Mouse (Mus musculus): ENCODE results near the gene Mttp. TPM values are rescaled to one million over a fixed set of nuclear protein-coding genes. Genes with fewer than 3 reads are reported as not detected.

Mttp gene
- polyA plus RNA-seq, 1 experiment from 2014 or later: 45.0 TPM

GRCm38 (mm10) chr3:138129110-138129509 lies 15.7 kb downstream of the Mttp start:
- ATAC-seq (replicated peaks; ENCODE audit: low FRiP score): no peak
- H3K27ac ChIP-seq (ENCODE audit: low read depth, low read length): no peak overlapping the region
- 77% methylated on average over 6 of the region's 6 CpGs for WGBS

GRCm38 (mm10) chr3:138123842-138124241 lies 20.9 kb downstream of the Mttp start:
- DNase-seq (ENCODE audit: low spot score) (no peak), ATAC-seq (replicated peaks; ENCODE audit: low FRiP score) (no peak)
- H3K27ac ChIP-seq (ENCODE audit: low read depth, low read length): no peak overlapping the region
- no peak overlapping the region for H3K4me3 ChIP-seq (ENCODE audit: low read depth, low read length)
- no peaks in the 10 kb centered on the region for H3K27me3 ChIP-seq (replicated peaks; ENCODE audit: control insufficient read depth, insufficient read depth, low read length)
- H3K4me2 ChIP-seq: no peak overlapping the region
- 83% methylated on average over 10 of the region's 10 CpGs for WGBS
- H3K36me3 ChIP-seq (ENCODE audit: control insufficient read depth, insufficient read depth, low read length): no peaks in the 10 kb centered on the region; the same call in 1 of the 2 replicates
- H3K4me1 ChIP-seq (replicated peaks; ENCODE audit: control insufficient read depth, insufficient read depth, low read length): peaks cover 3% of the 10 kb centered on the region
- H3K9ac ChIP-seq (ENCODE audit: low read depth, low read length): no peak overlapping the region
- no peaks in the 10 kb centered on the region for H3K9me3 ChIP-seq (ENCODE audit: control insufficient read depth, low read length)

More at GRCm38 (mm10) chr3:138129110-138129509, 15.7 kb downstream of the Mttp start:
- H3K4me3 ChIP-seq (ENCODE audit: low read depth, low read length): no peak overlapping the region
- no peak for DNase-seq (ENCODE audit: low spot score)
- no peaks in the 10 kb centered on the region for H3K36me3 ChIP-seq (ENCODE audit: control insufficient read depth, insufficient read depth, low read length)
- peak overlapping the region; percentile 32; the same call in 1 of the 2 replicates for H3K4me2 ChIP-seq
- no peaks in the 10 kb centered on the region for H3K9me3 ChIP-seq (ENCODE audit: control insufficient read depth, low read length)
- no peaks in the 10 kb centered on the region for H3K27me3 ChIP-seq (replicated peaks; ENCODE audit: control insufficient read depth, insufficient read depth, low read length)
- no peak overlapping the region for H3K9ac ChIP-seq (ENCODE audit: low read depth, low read length)
- H3K4me1 ChIP-seq (replicated peaks; ENCODE audit: control insufficient read depth, insufficient read depth, low read length): peaks cover 3% of the 10 kb centered on the region

- ATAC-seq (replicated peaks; ENCODE audit: low FRiP score) (no peak), DNase-seq (ENCODE audit: low spot score) (no peak)
- WGBS: 83% methylated on average over 2 of the region's 2 CpGs
- Histone ChIP-seq H3K9ac (ENCODE audit: low read depth, low read length) (no peak overlapping the region), H3K4me1 (replicated peaks; ENCODE audit: control insufficient read depth, insufficient read depth, low read length) (no peaks in the 10 kb centered on the region), H3K27ac (ENCODE audit: low read depth, low read length) (no peak overlapping the region), H3K36me3 (ENCODE audit: control insufficient read depth, insufficient read depth, low read length) (no peaks in the 10 kb centered on the region; the same call in 1 of the 2 replicates), H3K4me3 (ENCODE audit: low read depth, low read length) (no peak overlapping the region), H3K27me3 (replicated peaks; ENCODE audit: control insufficient read depth, insufficient read depth, low read length) (no peaks in the 10 kb centered on the region), H3K9me3 (ENCODE audit: control insufficient read depth, low read length) (no peaks in the 10 kb centered on the region), H3K4me2 (no peak overlapping the region)
Measured at GRCm38 (mm10) chr3:138121461-138121860, 23.3 kb downstream of the Mttp start.

GRCm38 (mm10) chr3:138119444-138120105 lies 25.2 kb downstream of the Mttp start:
- Histone ChIP-seq H3K9ac (ENCODE audit: low read depth, low read length) (no peak overlapping the region), H3K27ac (ENCODE audit: low read depth, low read length) (no peak overlapping the region), H3K4me3 (ENCODE audit: low read depth, low read length) (no peak overlapping the region), H3K9me3 (ENCODE audit: control insufficient read depth, low read length) (no peaks in the 10 kb centered on the region), H3K27me3 (replicated peaks; ENCODE audit: control insufficient read depth, insufficient read depth, low read length) (no peaks in the 10 kb centered on the region), H3K4me1 (replicated peaks; ENCODE audit: control insufficient read depth, insufficient read depth, low read length) (no peaks in the 10 kb centered on the region), H3K4me2 (no peak overlapping the region), H3K36me3 (ENCODE audit: control insufficient read depth, insufficient read depth, low read length) (no peaks in the 10 kb centered on the region; the same call in 1 of the 2 replicates)
- DNase-seq (ENCODE audit: low spot score) (no peak), ATAC-seq (replicated peaks; ENCODE audit: low FRiP score) (no peak)
- WGBS: 88% methylated on average over 16 of the region's 16 CpGs

GRCm38 (mm10) chr3:138118831-138119230 lies 25.9 kb downstream of the Mttp start:
- no peaks in the 10 kb centered on the region for H3K4me1 ChIP-seq (replicated peaks; ENCODE audit: control insufficient read depth, insufficient read depth, low read length)
- no peak overlapping the region for H3K9ac ChIP-seq (ENCODE audit: low read depth, low read length)
- no peak overlapping the region for H3K4me2 ChIP-seq
- H3K4me3 ChIP-seq (ENCODE audit: low read depth, low read length): no peak overlapping the region
- no peaks in the 10 kb centered on the region for H3K27me3 ChIP-seq (replicated peaks; ENCODE audit: control insufficient read depth, insufficient read depth, low read length)
- H3K36me3 ChIP-seq (ENCODE audit: control insufficient read depth, insufficient read depth, low read length): no peaks in the 10 kb centered on the region; the same call in 1 of the 2 replicates
- ATAC-seq (replicated peaks; ENCODE audit: low FRiP score) (no peak), DNase-seq (ENCODE audit: low spot score) (no peak)
- H3K9me3 ChIP-seq (ENCODE audit: control insufficient read depth, low read length): no peaks in the 10 kb centered on the region
- WGBS: 72% methylated on average over 14 of the region's 14 CpGs
- H3K27ac ChIP-seq (ENCODE audit: low read depth, low read length): no peak overlapping the region

- DNase-seq (ENCODE audit: low spot score) (no peak), ATAC-seq (replicated peaks; ENCODE audit: low FRiP score) (no peak)
- Histone ChIP-seq H3K4me2 (no peak overlapping the region), H3K27me3 (replicated peaks; ENCODE audit: control insufficient read depth, insufficient read depth, low read length) (no peaks in the 10 kb centered on the region), H3K9me3 (ENCODE audit: control insufficient read depth, low read length) (no peaks in the 10 kb centered on the region), H3K4me1 (replicated peaks; ENCODE audit: control insufficient read depth, insufficient read depth, low read length) (no peaks in the 10 kb centered on the region), H3K27ac (ENCODE audit: low read depth, low read length) (no peak overlapping the region), H3K36me3 (ENCODE audit: control insufficient read depth, insufficient read depth, low read length) (no peaks in the 10 kb centered on the region; the same call in 1 of the 2 replicates), H3K9ac (ENCODE audit: low read depth, low read length) (no peak overlapping the region), H3K4me3 (ENCODE audit: low read depth, low read length) (no peak overlapping the region)
- 65% methylated on average over 6 of the region's 6 CpGs for WGBS
Measured at GRCm38 (mm10) chr3:138118392-138118791, 26.4 kb downstream of the Mttp start.

- H3K9ac ChIP-seq (ENCODE audit: low read depth, low read length): no peak overlapping the region
- no peaks in the 10 kb centered on the region for H3K9me3 ChIP-seq (ENCODE audit: control insufficient read depth, low read length)
- DNase-seq (ENCODE audit: low spot score) (no peak), ATAC-seq (replicated peaks; ENCODE audit: low FRiP score) (no peak)
- no peak overlapping the region for H3K27ac ChIP-seq (ENCODE audit: low read depth, low read length)
- WGBS: 91% methylated on average over 4 of the region's 4 CpGs
- no peaks in the 10 kb centered on the region for H3K36me3 ChIP-seq (ENCODE audit: control insufficient read depth, insufficient read depth, low read length)
- H3K4me3 ChIP-seq (ENCODE audit: low read depth, low read length): no peak overlapping the region
- H3K4me2 ChIP-seq: no peak overlapping the region
- H3K4me1 ChIP-seq (replicated peaks; ENCODE audit: control insufficient read depth, insufficient read depth, low read length): no peaks in the 10 kb centered on the region
- H3K27me3 ChIP-seq (replicated peaks; ENCODE audit: control insufficient read depth, insufficient read depth, low read length): no peaks in the 10 kb centered on the region
Measured at GRCm38 (mm10) chr3:138116871-138117270, 27.9 kb downstream of the Mttp start.

- Histone ChIP-seq H3K4me3 (ENCODE audit: low read depth, low read length) (no peak overlapping the region), H3K9me3 (ENCODE audit: control insufficient read depth, low read length) (no peaks in the 10 kb centered on the region), H3K9ac (ENCODE audit: low read depth, low read length) (no peak overlapping the region), H3K36me3 (ENCODE audit: control insufficient read depth, insufficient read depth, low read length) (no peaks in the 10 kb centered on the region), H3K27me3 (replicated peaks; ENCODE audit: control insufficient read depth, insufficient read depth, low read length) (no peaks in the 10 kb centered on the region), H3K4me2 (no peak overlapping the region), H3K4me1 (replicated peaks; ENCODE audit: control insufficient read depth, insufficient read depth, low read length) (no peaks in the 10 kb centered on the region), H3K27ac (ENCODE audit: low read depth, low read length) (no peak overlapping the region)
- 78% methylated on average over 17 of the region's 17 CpGs for WGBS
- no peak for DNase-seq (ENCODE audit: low spot score)
- ATAC-seq (replicated peaks; ENCODE audit: low FRiP score): no peak
Measured at GRCm38 (mm10) chr3:138114106-138114505, 30.7 kb downstream of the Mttp start.

All from liver, embryonic 11.5 days (tissue).